Mouse (Mus musculus) liver, adult 2 months (tissue): ENCODE measurements at regions not wholly inside any gene's neighbourhood (a gene's known extent, or its start where the extent isn't known, plus 50 kb on each side); places are given as distances from the start of the nearest gene placed in this dataset.
"Not testable (repeated sequence)": the region's sequence is repeated elsewhere in the genome, so short reads cannot be mapped to it uniquely, and the experiment has no call there.

ENCODE experiments used
- CTCF ChIP-seq: fragments of 200-500 bp; IDR thresholded peaks from 2 replicates; pipeline ENCODE4 v1.5.1; 2011; ENCODE audit warnings: low read depth, low read length, control low read depth
- POLR2A ChIP-seq: fragments of 200-500 bp; IDR thresholded peaks from 2 replicates; pipeline ENCODE4 v1.6.1; 2011; ENCODE audit warnings: low read length, control low read depth; ENCODE audit not compliant: insufficient read depth; ENCODE audit errors: extremely low read depth

- not testable (repeated sequence) for TF ChIP-seq POLR2A, CTCF
These were observed 234.4 kb upstream of the Cts3 start for GRCm38 (mm10) chr13:61804168-61804874.
